Mouse (Mus musculus) heart, embryonic 11.5 days (tissue): ENCODE measurements at regions not wholly inside any gene's neighbourhood (a gene's known extent, or its start where the extent isn't known, plus 50 kb on each side); places are given as distances from the start of the nearest gene placed in this dataset.

Experiments used
- ATAC-seq: fragments of 200-750 bp; cut with Nextera tagmentation; replicated peaks from 2 replicates; pipeline ENCODE4 v1.8.0; 2017; ENCODE audit warnings: moderate library complexity; ENCODE audit not compliant: insufficient number of reproducible peaks, low FRiP score, low TSS enrichment
- H3K27ac ChIP-seq: fragments of 300-500 bp; sonication (generic); 2 replicates; pipeline ENCODE4 v1.5.1; 2014; ENCODE audit warnings: mild to moderate bottlenecking, low read depth, low read length
- H3K27me3 ChIP-seq: fragments of 300-500 bp; sonication (generic); 2 replicates; pipeline ENCODE4 v1.6.1; 2014; ENCODE audit warnings: mild to moderate bottlenecking, low read length, mixed read lengths; ENCODE audit not compliant: control insufficient read depth, insufficient read depth
- H3K36me3 ChIP-seq: fragments of 300-500 bp; sonication (generic); 2 replicates; pipeline ENCODE4 v1.6.1; 2014; ENCODE audit warnings: mild to moderate bottlenecking, low read length, moderate library complexity, mixed read lengths; ENCODE audit not compliant: control insufficient read depth, insufficient read depth
- H3K4me1 ChIP-seq: fragments of 300-500 bp; sonication (generic); 2 replicates; pipeline ENCODE4 v1.6.1; 2014; ENCODE audit warnings: low read length; ENCODE audit not compliant: control insufficient read depth, insufficient read depth
- H3K4me2 ChIP-seq: fragments of 300-500 bp; sonication (generic); 2 replicates; pipeline ENCODE4 v1.6.1; 2014; ENCODE audit warnings: mild to moderate bottlenecking, moderate library complexity
- H3K4me3 ChIP-seq: fragments of 300-500 bp; sonication (generic); 2 replicates; pipeline ENCODE4 v1.5.1; 2014; ENCODE audit warnings: low read depth, low read length
- H3K9ac ChIP-seq: fragments of 300-500 bp; sonication (generic); 2 replicates; pipeline ENCODE4 v1.6.1; 2014; ENCODE audit warnings: mild to moderate bottlenecking, low read depth, low read length, moderate library complexity
- H3K9me3 ChIP-seq: fragments of 300-500 bp; sonication (generic); replicated peaks from 2 replicates; pipeline ENCODE4 v1.6.1; 2016; ENCODE audit warnings: low read length; ENCODE audit not compliant: control insufficient read depth
- WGBS: fragments of 180-500 bp; shearing (Covaris S2); extraction: QIAGEN DNeasy Blood & Tissue Kit; methylation state at CpG from one replicate; pipeline ENCODE4 v1.1.7; 2014; ENCODE audit not compliant: insufficient replicate concordance; 5-methylcytosine and 5-hydroxymethylcytosine counted together

- H3K27me3 ChIP-seq, result no peaks in the 10 kb centered on the region
- no peaks in the 10 kb centered on the region for H3K36me3 ChIP-seq
- no peak for ATAC-seq
- WGBS, result 68% methylated on average over 1 of the region's 1 CpGs
- H3K27ac ChIP-seq, result no peak overlapping the region
- no peak overlapping the region for H3K4me2 ChIP-seq
- no peak overlapping the region for H3K9ac ChIP-seq
- H3K4me1 ChIP-seq, result peaks cover 20% of the 10 kb centered on the region
- H3K4me3 ChIP-seq, result no peak overlapping the region
- H3K9me3 ChIP-seq, result 0 out of 2 replicates have a peak, but pooled peaks cover 3% of the 10 kb centered on the region
These were observed 246.1 kb downstream of the Rplp1 start for GRCm38 (mm10) chr9:61668157-61668697.

GRCm38 (mm10) chr9:61667453-61668074, 246.8 kb downstream of the Rplp1 start:
- no peak overlapping the region for H3K27ac ChIP-seq
- 71% methylated on average over 4 of the region's 4 CpGs for WGBS
- no peak for ATAC-seq
- no peaks in the 10 kb centered on the region for H3K27me3 ChIP-seq
- H3K36me3 ChIP-seq, result no peaks in the 10 kb centered on the region
- H3K4me1 ChIP-seq, result peaks cover 20% of the 10 kb centered on the region
- no peak overlapping the region for H3K4me3 ChIP-seq
- H3K9ac ChIP-seq, result no peak overlapping the region
- no peak overlapping the region for H3K4me2 ChIP-seq
- H3K9me3 ChIP-seq, result 0 out of 2 replicates have a peak, but pooled peaks cover 3% of the 10 kb centered on the region

- 81% methylated on average over 3 of the region's 3 CpGs for WGBS
- H3K4me3 ChIP-seq, result no peak overlapping the region
- H3K4me1 ChIP-seq, result peaks cover 20% of the 10 kb centered on the region
- no peak overlapping the region for H3K4me2 ChIP-seq
- H3K9ac ChIP-seq, result no peak overlapping the region
- no peaks in the 10 kb centered on the region for H3K36me3 ChIP-seq
- 0 out of 2 replicates have a peak, but pooled peaks cover 3% of the 10 kb centered on the region for H3K9me3 ChIP-seq
- no peaks in the 10 kb centered on the region for H3K27me3 ChIP-seq
- ATAC-seq, result no peak
- no peak overlapping the region for H3K27ac ChIP-seq
These were observed 247.5 kb downstream of the Rplp1 start for GRCm38 (mm10) chr9:61666761-61667332.

GRCm38 (mm10) chr9:61666118-61666517, 248.2 kb downstream of the Rplp1 start:
- 36% methylated on average over 6 of the region's 6 CpGs for WGBS
- no peaks in the 10 kb centered on the region for H3K27me3 ChIP-seq
- no peak overlapping the region for H3K4me2 ChIP-seq
- H3K4me3 ChIP-seq, result no peak overlapping the region
- no peaks in the 10 kb centered on the region for H3K9me3 ChIP-seq
- H3K4me1 ChIP-seq, result peaks cover 20% of the 10 kb centered on the region
- H3K27ac ChIP-seq, result no peak overlapping the region
- ATAC-seq, result no peak
- no peak overlapping the region for H3K9ac ChIP-seq
- H3K36me3 ChIP-seq, result no peaks in the 10 kb centered on the region

- H3K9ac ChIP-seq, result no peak overlapping the region
- no peak overlapping the region for H3K4me3 ChIP-seq
- H3K4me2 ChIP-seq, result no peak overlapping the region
- no peak overlapping the region for H3K27ac ChIP-seq
- no peaks in the 10 kb centered on the region for H3K9me3 ChIP-seq
- no peaks in the 10 kb centered on the region for H3K27me3 ChIP-seq
- peaks cover 17% of the 10 kb centered on the region for H3K4me1 ChIP-seq
- no peaks in the 10 kb centered on the region for H3K36me3 ChIP-seq
- 79% methylated on average over 5 of the region's 5 CpGs for WGBS
- ATAC-seq, result no peak
These were observed 249.1 kb downstream of the Rplp1 start for GRCm38 (mm10) chr9:61665254-61665653.

- H3K9me3 ChIP-seq, result no peaks in the 10 kb centered on the region
- no peak overlapping the region for H3K9ac ChIP-seq
- H3K27ac ChIP-seq, result no peak overlapping the region
- no peak overlapping the region for H3K4me3 ChIP-seq
- no peak overlapping the region for H3K4me2 ChIP-seq
- H3K27me3 ChIP-seq, result no peaks in the 10 kb centered on the region
- 64% methylated on average over 10 of the region's 10 CpGs for WGBS
- H3K36me3 ChIP-seq, result no peaks in the 10 kb centered on the region
- H3K4me1 ChIP-seq, result peaks cover 5% of the 10 kb centered on the region
- no peak for ATAC-seq
These were observed 250.2 kb downstream of the Rplp1 start for GRCm38 (mm10) chr9:61664000-61664622.

- H3K27me3 ChIP-seq, result no peaks in the 10 kb centered on the region
- 54% methylated on average over 12 of the region's 12 CpGs for WGBS
- H3K4me3 ChIP-seq, result no peak overlapping the region
- no peak overlapping the region for H3K27ac ChIP-seq
- no peak overlapping the region for H3K9ac ChIP-seq
- H3K9me3 ChIP-seq, result no peaks in the 10 kb centered on the region
- no peak for ATAC-seq
- H3K4me2 ChIP-seq, result no peak overlapping the region
- peaks cover 4% of the 10 kb centered on the region; the same call in 1 of the 2 replicates for H3K4me1 ChIP-seq
- no peaks in the 10 kb centered on the region for H3K36me3 ChIP-seq
These were observed 252.0 kb downstream of the Rplp1 start for GRCm38 (mm10) chr9:61662055-61663028.

GRCm38 (mm10) chr9:61660191-61660590, 254.2 kb downstream of the Rplp1 start:
- Histone ChIP-seq H3K36me3 (no peaks in the 10 kb centered on the region), H3K9ac (no peak overlapping the region), H3K27ac (no peak overlapping the region), H3K27me3 (no peaks in the 10 kb centered on the region), H3K4me2 (no peak overlapping the region), H3K4me3 (no peak overlapping the region), H3K4me1 (peaks cover 3% of the 10 kb centered on the region; the same call in 1 of the 2 replicates), H3K9me3 (no peaks in the 10 kb centered on the region)
- WGBS, result 50% methylated on average over 3 of the region's 3 CpGs
- no peak for ATAC-seq
